Mouse (Mus musculus) neural tube, embryonic 14.5 days (tissue): Measurements from ENCODE around the gene Ube3b. TPM values are rescaled to one million over a fixed set of nuclear protein-coding genes. Genes with fewer than 3 reads are reported as not detected.

ENCODE experiments used
- ATAC-seq: fragments of 200-750 bp; cut with Nextera tagmentation; 2 replicates; pipeline ENCODE4 v1.8.0; 2017; ENCODE audit warnings: low read depth, mild to moderate bottlenecking, moderate TSS enrichment, moderate library complexity
- H3K27ac ChIP-seq: fragments of 300-500 bp; sonication (generic); 2 replicates; pipeline ENCODE4 v1.5.1; 2014; ENCODE audit warnings: low read depth, mild to moderate bottlenecking, control low read depth, low read length, moderate library complexity, mixed read lengths
- H3K27me3 ChIP-seq: fragments of 300-500 bp; sonication (generic); 2 replicates; pipeline ENCODE4 v1.6.1; 2014; ENCODE audit warnings: low read length; ENCODE audit not compliant: control insufficient read depth, insufficient read depth
- H3K36me3 ChIP-seq: fragments of 300-500 bp; sonication (generic); 2 replicates; pipeline ENCODE4 v1.6.1; 2014; ENCODE audit warnings: low read length, mixed read lengths; ENCODE audit not compliant: control insufficient read depth, insufficient read depth
- H3K4me1 ChIP-seq: fragments of 300-500 bp; sonication (generic); 2 replicates; pipeline ENCODE4 v1.6.1; 2014; ENCODE audit warnings: low read length; ENCODE audit not compliant: control insufficient read depth, insufficient read depth
- H3K4me2 ChIP-seq: fragments of 300-500 bp; sonication (generic); 2 replicates; pipeline ENCODE4 v1.6.1; 2014; ENCODE audit warnings: mild to moderate bottlenecking, low read depth, low read length, control low read depth
- H3K4me3 ChIP-seq: fragments of 300-500 bp; sonication (generic); 2 replicates; pipeline ENCODE4 v1.5.1; 2014; ENCODE audit warnings: low read depth, low read length, control low read depth, mixed read lengths
- H3K9ac ChIP-seq: fragments of 300-500 bp; sonication (generic); replicated peaks from 2 replicates; pipeline ENCODE4 v1.6.1; 2014; ENCODE audit warnings: low read depth, mild to moderate bottlenecking, control low read depth, low read length, mixed read lengths
- H3K9me3 ChIP-seq: fragments of 300-500 bp; sonication (generic); 2 replicates; pipeline ENCODE4 v1.6.1; 2016; ENCODE audit warnings: low read length; ENCODE audit not compliant: control insufficient read depth
- WGBS: fragments of 180-500 bp; shearing (Covaris S2); extraction: QIAGEN DNeasy Blood & Tissue Kit; methylation state at CpG from one replicate; pipeline ENCODE4 v1.1.7; 2014; 5-methylcytosine and 5-hydroxymethylcytosine counted together
- polyA plus RNA-seq: library from polyadenylated mRNA; unstranded; fragments of >200 nt; fragmentation: Nextera tagmentation; extraction: Ambion mirVana; gene quantifications from 2 replicates; pipeline ENCODE4 v1.2.1, GENCODE M21; 2014

The Ube3b gene
- polyA plus RNA-seq, 1 experiment from 2014 or later = 46.7 TPM

GRCm38 (mm10) chr5:114358833-114359232, 21.6 kb upstream of the Ube3b start:
- Histone ChIP-seq H3K27ac (no peak overlapping the region), H3K4me1 (no peaks in the 10 kb centered on the region)
- 70% methylated on average over 10 of the region's 10 CpGs for WGBS

GRCm38 (mm10) chr5:114359586-114359985, 20.8 kb upstream of the Ube3b start:
- no peak for ATAC-seq
- Histone ChIP-seq H3K36me3 (peaks cover 26% of the 10 kb centered on the region), H3K4me1 (no peaks in the 10 kb centered on the region), H3K9me3 (no peaks in the 10 kb centered on the region), H3K27me3 (no peaks in the 10 kb centered on the region), H3K27ac (no peak overlapping the region), H3K9ac (no peak overlapping the region), H3K4me2 (no peak overlapping the region), H3K4me3 (no peak overlapping the region)
- 70% methylated on average over 8 of the region's 8 CpGs for WGBS

More at GRCm38 (mm10) chr5:114358833-114359232, 21.6 kb upstream of the Ube3b start:
- Histone ChIP-seq H3K36me3 (peaks cover 25% of the 10 kb centered on the region), H3K27me3 (no peaks in the 10 kb centered on the region), H3K9ac (no peak overlapping the region), H3K9me3 (no peaks in the 10 kb centered on the region), H3K4me2 (no peak overlapping the region), H3K4me3 (no peak overlapping the region)
- ATAC-seq = no peak

GRCm38 (mm10) chr5:114360968-114361367, 19.4 kb upstream of the Ube3b start:
- WGBS = 90% methylated on average over 15 of the region's 15 CpGs
- Histone ChIP-seq H3K4me3 (no peak overlapping the region), H3K9ac (no peak overlapping the region), H3K36me3 (peaks cover 40% of the 10 kb centered on the region), H3K27me3 (no peaks in the 10 kb centered on the region), H3K4me2 (no peak overlapping the region), H3K27ac (no peak overlapping the region), H3K4me1 (no peaks in the 10 kb centered on the region), H3K9me3 (no peaks in the 10 kb centered on the region)
- ATAC-seq = no peak

- H3K9ac ChIP-seq = no peak overlapping the region
- no peaks in the 10 kb centered on the region for H3K27me3 ChIP-seq
- H3K4me1 ChIP-seq = 0 out of 2 replicates have a peak, but pooled peaks cover 3% of the 10 kb centered on the region
- H3K36me3 ChIP-seq = peaks cover 79% of the 10 kb centered on the region
- ATAC-seq = no peak
- no peak overlapping the region for H3K4me2 ChIP-seq
- no peaks in the 10 kb centered on the region for H3K9me3 ChIP-seq
- H3K27ac ChIP-seq = no peak overlapping the region
- 92% methylated on average over 23 of the region's 23 CpGs for WGBS
- H3K4me3 ChIP-seq = no peak overlapping the region
Measured at GRCm38 (mm10) chr5:114365043-114365752, 15.2 kb upstream of the Ube3b start.

- WGBS = 85% methylated on average over 14 of the region's 14 CpGs
- peaks cover 67% of the 10 kb centered on the region for H3K36me3 ChIP-seq
Measured at GRCm38 (mm10) chr5:114368121-114368520, 12.3 kb upstream of the Ube3b start.

GRCm38 (mm10) chr5:114368803-114369496, 11.5 kb upstream of the Ube3b start:
- H3K27me3 ChIP-seq = no peaks in the 10 kb centered on the region
- no peaks in the 10 kb centered on the region for H3K9me3 ChIP-seq
- H3K4me3 ChIP-seq = no peak overlapping the region
- H3K4me1 ChIP-seq = 0 out of 2 replicates have a peak, but pooled peaks cover 6% of the 10 kb centered on the region
- no peak for ATAC-seq
- H3K9ac ChIP-seq = no peak overlapping the region
- no peak overlapping the region for H3K27ac ChIP-seq
- no peak overlapping the region for H3K4me2 ChIP-seq
- 84% methylated on average over 16 of the region's 16 CpGs for WGBS
- peaks cover 69% of the 10 kb centered on the region for H3K36me3 ChIP-seq

More at GRCm38 (mm10) chr5:114368121-114368520, 12.3 kb upstream of the Ube3b start:
- Histone ChIP-seq H3K4me1 (0 out of 2 replicates have a peak, but pooled peaks cover 5% of the 10 kb centered on the region), H3K27ac (no peak overlapping the region), H3K4me2 (no peak overlapping the region), H3K9ac (no peak overlapping the region), H3K4me3 (no peak overlapping the region), H3K9me3 (no peaks in the 10 kb centered on the region), H3K27me3 (no peaks in the 10 kb centered on the region)
- ATAC-seq = no peak

- peak overlapping the region; percentile 10; the same call in 1 of the 2 replicates for H3K27ac ChIP-seq
- WGBS = 94% methylated on average over 9 of the region's 9 CpGs
- no peak overlapping the region for H3K4me3 ChIP-seq
- no peaks in the 10 kb centered on the region for H3K9me3 ChIP-seq
- H3K9ac ChIP-seq = no peak overlapping the region
- H3K4me2 ChIP-seq = no peak overlapping the region
- no peaks in the 10 kb centered on the region for H3K27me3 ChIP-seq
- 0 out of 2 replicates have a peak, but pooled peaks cover 6% of the 10 kb centered on the region for H3K4me1 ChIP-seq
- H3K36me3 ChIP-seq = peaks cover 72% of the 10 kb centered on the region
- no peak for ATAC-seq
Measured at GRCm38 (mm10) chr5:114369921-114370320, 10.5 kb upstream of the Ube3b start.

GRCm38 (mm10) chr5:114370371-114370776, 10.0 kb upstream of the Ube3b start:
- Histone ChIP-seq H3K9ac (no peak overlapping the region), H3K36me3 (peaks cover 67% of the 10 kb centered on the region), H3K4me2 (no peak overlapping the region), H3K4me1 (0 out of 2 replicates have a peak, but pooled peaks cover 6% of the 10 kb centered on the region), H3K27me3 (no peaks in the 10 kb centered on the region), H3K9me3 (no peaks in the 10 kb centered on the region), H3K4me3 (no peak overlapping the region), H3K27ac (peak overlapping the region; percentile 52; the same call in 1 of the 2 replicates)
- no peak for ATAC-seq
- 61% methylated on average over 9 of the region's 9 CpGs for WGBS

GRCm38 (mm10) chr5:114371331-114371730, 9.1 kb upstream of the Ube3b start:
- 77% methylated on average over 3 of the region's 3 CpGs for WGBS
- Histone ChIP-seq H3K4me3 (no peak overlapping the region), H3K4me2 (no peak overlapping the region), H3K9me3 (no peaks in the 10 kb centered on the region), H3K36me3 (peaks cover 58% of the 10 kb centered on the region), H3K9ac (no peak overlapping the region), H3K27me3 (no peaks in the 10 kb centered on the region), H3K4me1 (0 out of 2 replicates have a peak, but pooled peaks cover 6% of the 10 kb centered on the region), H3K27ac (no peak overlapping the region)
- no peak for ATAC-seq
